Mouse (Mus musculus): ENCODE measurements around the gene Ptprm. TPM values are rescaled to one million over a fixed set of nuclear protein-coding genes. Genes with fewer than 3 reads are reported as not detected.

The Ptprm gene
- total RNA-seq, 2 experiments from 2014 or later, result 35.7 to 39.5 TPM

- DNase-seq (ENCODE audit: low spot score in 2 of 2), result no peak
Observed at GRCm38 (mm10) chr17:66743321-66743720, 610.9 kb downstream of the Ptprm start.

GRCm38 (mm10) chr17:66738779-66739345 is 615.4 kb downstream of the Ptprm start:
- no peak for DNase-seq (ENCODE audit: low spot score in 2 of 2)

- no peak for DNase-seq (ENCODE audit: low spot score in 2 of 2)
Observed at GRCm38 (mm10) chr17:66738331-66738730, 615.9 kb downstream of the Ptprm start.

GRCm38 (mm10) chr17:66736450-66736849 is 617.8 kb downstream of the Ptprm start:
- no peak for DNase-seq (ENCODE audit: low spot score in 2 of 2)

- no peak for DNase-seq (ENCODE audit: low spot score in 2 of 2)
Observed at GRCm38 (mm10) chr17:66733541-66733940, 620.7 kb downstream of the Ptprm start.

- no peak for DNase-seq (ENCODE audit: low spot score in 2 of 2)
Observed at GRCm38 (mm10) chr17:66729979-66730378, 624.3 kb downstream of the Ptprm start.

- DNase-seq (ENCODE audit: low spot score in 2 of 2), result no peak
Observed at GRCm38 (mm10) chr17:66720992-66721351, 633.3 kb downstream of the Ptprm start.

- no peak for DNase-seq (ENCODE audit: low spot score in 2 of 2)
Observed at GRCm38 (mm10) chr17:66720200-66720991, 633.9 kb downstream of the Ptprm start.

- no peak for DNase-seq (ENCODE audit: low spot score in 2 of 2)
Observed at GRCm38 (mm10) chr17:66712456-66713205, 641.6 kb downstream of the Ptprm start.

- DNase-seq (ENCODE audit: low spot score in 2 of 2), result no peak
Observed at GRCm38 (mm10) chr17:66711221-66712016, 642.8 kb downstream of the Ptprm start.

GRCm38 (mm10) chr17:66710568-66710967 is 643.7 kb downstream of the Ptprm start:
- no peak for DNase-seq (ENCODE audit: low spot score in 2 of 2)

- no peak for DNase-seq (ENCODE audit: low spot score in 2 of 2)
Observed at GRCm38 (mm10) chr17:66708748-66709147, 645.5 kb downstream of the Ptprm start.

GRCm38 (mm10) chr17:66707684-66708083 is 646.6 kb downstream of the Ptprm start:
- DNase-seq (ENCODE audit: low spot score in 2 of 2), result no peak

GRCm38 (mm10) chr17:66701358-66702184 is 652.7 kb downstream of the Ptprm start:
- DNase-seq (ENCODE audit: low spot score in 2 of 2), result no peak

- DNase-seq (ENCODE audit: low spot score in 2 of 2), result no peak
Observed at GRCm38 (mm10) chr17:66699896-66700295, 654.4 kb downstream of the Ptprm start.

- DNase-seq (ENCODE audit: low spot score in 2 of 2), result no peak
Observed at GRCm38 (mm10) chr17:66697650-66698049, 656.6 kb downstream of the Ptprm start.

- no peak for DNase-seq (ENCODE audit: low spot score in 2 of 2)
Observed at GRCm38 (mm10) chr17:66696531-66697172, 657.6 kb downstream of the Ptprm start.

- DNase-seq (ENCODE audit: low spot score in 2 of 2), result no peak
Observed at GRCm38 (mm10) chr17:66694326-66694725, 659.9 kb downstream of the Ptprm start.

- DNase-seq (ENCODE audit: low spot score in 2 of 2), result no peak
Observed at GRCm38 (mm10) chr17:66693676-66694304, 660.5 kb downstream of the Ptprm start.
